Mouse (Mus musculus) thymus, postnatal 4 days (tissue): ENCODE data around the gene Uvrag.

ENCODE experiments used
- DNase-seq: peaks from one replicate; pipeline ENCODE4 v3.0.0; 2021

The Uvrag gene

GRCm38 (mm10) chr7:99140984-99141918 is at the start of gene Uvrag:
TSS of gene Uvrag (minus strand) at chr7:99141141.
- peak; percentile 97 for DNase-seq

- no peak for DNase-seq
Observed at GRCm38 (mm10) chr7:99189885-99190284, 48.9 kb upstream of the Uvrag start.

GRCm38 (mm10) chr7:99188630-99189029 is 47.7 kb upstream of the Uvrag start:
- no peak for DNase-seq

- no peak for DNase-seq
Observed at GRCm38 (mm10) chr7:99187451-99187850, 46.5 kb upstream of the Uvrag start.

- DNase-seq, result no peak
Observed at GRCm38 (mm10) chr7:99185405-99185804, 44.5 kb upstream of the Uvrag start.

- DNase-seq, result no peak
Observed at GRCm38 (mm10) chr7:99183751-99184150, 42.8 kb upstream of the Uvrag start.

GRCm38 (mm10) chr7:99182432-99183172 is 41.7 kb upstream of the Uvrag start, which contains the start of gene Dgat2:
TSS of gene Dgat2 (minus strand) at chr7:99182719.
- DNase-seq, result peak; percentile 96

- no peak for DNase-seq
Observed at GRCm38 (mm10) chr7:99181619-99182431, 40.9 kb upstream of the Uvrag start.

- no peak for DNase-seq
Observed at GRCm38 (mm10) chr7:99180162-99180561, 39.2 kb upstream of the Uvrag start.

GRCm38 (mm10) chr7:99179271-99179670 is 38.3 kb upstream of the Uvrag start:
- DNase-seq, result no peak

- DNase-seq, result no peak
Observed at GRCm38 (mm10) chr7:99177386-99177785, 36.4 kb upstream of the Uvrag start.

- no peak for DNase-seq
Observed at GRCm38 (mm10) chr7:99175666-99176065, 34.7 kb upstream of the Uvrag start.

- no peak for DNase-seq
Observed at GRCm38 (mm10) chr7:99175118-99175517, 34.2 kb upstream of the Uvrag start.

- no peak for DNase-seq
Observed at GRCm38 (mm10) chr7:99174006-99174405, 33.1 kb upstream of the Uvrag start.

- no peak for DNase-seq
Observed at GRCm38 (mm10) chr7:99172898-99173297, 32.0 kb upstream of the Uvrag start.

- DNase-seq, result no peak
Observed at GRCm38 (mm10) chr7:99171730-99172463, 31.0 kb upstream of the Uvrag start.

- DNase-seq, result no peak
Observed at GRCm38 (mm10) chr7:99170519-99170918, 29.6 kb upstream of the Uvrag start.

GRCm38 (mm10) chr7:99169717-99170403 is 28.9 kb upstream of the Uvrag start:
- no peak for DNase-seq

GRCm38 (mm10) chr7:99168756-99169155 is 27.8 kb upstream of the Uvrag start:
- no peak for DNase-seq

GRCm38 (mm10) chr7:99167939-99168338 is 27.0 kb upstream of the Uvrag start:
- no peak for DNase-seq

- DNase-seq, result no peak
Observed at GRCm38 (mm10) chr7:99166159-99166558, 25.2 kb upstream of the Uvrag start.
